Comparison of ENCODE assay signal across 12 mouse cellular contexts in genomic region chr4:130972421-130972829, GRCm38 (mm10). TPM values are rescaled to one million over a fixed set of nuclear protein-coding genes. Genes with fewer than 3 reads are reported as not detected.
DNase-seq lines count a peak whose midpoint lies in the region; ATAC-seq and TF ChIP-seq lines count a peak whose summit lies in the region.
"Had no signal": no experiment of that assay in that cellular context is flagged by ENCODE, and none has a peak within 500 bp of the region (broad histone marks: within the 10 kb centered on the region; RNA-seq: fewer than 3 reads in every experiment).

No protein-coding gene starts in this region.

- no peak for TF ChIP-seq POLR2A in thymus, adult 2 months (IDR thresholded peaks at IDR 0.05; ENCODE audit: control insufficient read depth, extremely low read depth, insufficient read depth, low read length, poor library complexity)

- 59% methylated on average over 5 of the region's 5 CpGs for WGBS in heart, embryonic 11.5 days (ENCODE audit: insufficient replicate concordance)
- 19% methylated on average over 5 of the region's 5 CpGs for WGBS in forebrain, postnatal 0 days
- WGBS in hindbrain, embryonic 16.5 days = 45% methylated on average over 5 of the region's 5 CpGs
- 92% methylated on average over 5 of the region's 5 CpGs for WGBS in thymus, adult 2 months

- ATAC-seq in heart, embryonic 11.5 days (replicated peaks; ENCODE audit: insufficient number of reproducible peaks, low FRiP score, low TSS enrichment) = no peak
- ATAC-seq in cerebellum, adult (ENCODE audit: insufficient number of reproducible peaks, low FRiP score, low TSS enrichment) = peak; percentile 66; the same call in 1 of the 2 replicates
- ATAC-seq in forebrain, postnatal 0 days = peak; percentile 59
- ATAC-seq in hindbrain, embryonic 16.5 days = peak; percentile 83
- ATAC-seq: lung, postnatal 0 days had no signal

- H3K27ac ChIP-seq in heart, embryonic 11.5 days (ENCODE audit: low read depth, low read length) = no peak overlapping the region
- peak overlapping the region; percentile 24 for H3K27ac ChIP-seq in forebrain, postnatal 0 days (ENCODE audit: low read depth, low read length)
- H3K27ac ChIP-seq in hindbrain, embryonic 16.5 days (ENCODE audit: low read depth, low read length) = peak overlapping the region; percentile 41
- no peak overlapping the region for H3K27ac ChIP-seq in thymus, adult 2 months (ENCODE audit: control insufficient read depth, insufficient read depth, low read length)
- H3K27ac ChIP-seq: limb, embryonic 10.5 days had no signal

- H3K4me3 ChIP-seq in heart, embryonic 11.5 days (ENCODE audit: low read depth, low read length) = no peak overlapping the region
- H3K4me3 ChIP-seq in forebrain, postnatal 0 days (ENCODE audit: low read depth, low read length) = no peak overlapping the region
- H3K4me3 ChIP-seq in hindbrain, embryonic 16.5 days (ENCODE audit: low read length) = no peak overlapping the region
- no peak overlapping the region for H3K4me3 ChIP-seq in thymus, adult 2 months (ENCODE audit: control insufficient read depth, insufficient read depth, low read length)
- H3K4me3 ChIP-seq: limb, embryonic 10.5 days had no signal

- no peaks in the 10 kb centered on the region for H3K36me3 ChIP-seq in heart, embryonic 11.5 days (ENCODE audit: control insufficient read depth, insufficient read depth, low read length)
- no peaks in the 10 kb centered on the region for H3K36me3 ChIP-seq in forebrain, postnatal 0 days (ENCODE audit: insufficient read depth)
- H3K36me3 ChIP-seq in hindbrain, embryonic 16.5 days (ENCODE audit: control insufficient read depth, insufficient read depth, low read length) = no peaks in the 10 kb centered on the region
- H3K36me3 ChIP-seq in thymus, adult 2 months (ENCODE audit: control insufficient read depth, insufficient read depth, low read length) = no peaks in the 10 kb centered on the region
- H3K36me3 ChIP-seq: limb, embryonic 10.5 days had no signal

- no peaks in the 10 kb centered on the region for H3K9me3 ChIP-seq in heart, embryonic 11.5 days (replicated peaks; ENCODE audit: control insufficient read depth, low read length)
- H3K9me3 ChIP-seq in forebrain, postnatal 0 days (ENCODE audit: low read length) = no peaks in the 10 kb centered on the region
- no peaks in the 10 kb centered on the region for H3K9me3 ChIP-seq in hindbrain, embryonic 16.5 days (ENCODE audit: control insufficient read depth, low read length)

- no peaks in the 10 kb centered on the region for H3K27me3 ChIP-seq in heart, embryonic 11.5 days (ENCODE audit: control insufficient read depth, insufficient read depth, low read length)
- H3K27me3 ChIP-seq in forebrain, postnatal 0 days (ENCODE audit: insufficient read depth, low read length) = no peaks in the 10 kb centered on the region
- no peaks in the 10 kb centered on the region for H3K27me3 ChIP-seq in hindbrain, embryonic 16.5 days (replicated peaks; ENCODE audit: control insufficient read depth, insufficient read depth, low read length)
- H3K27me3 ChIP-seq in thymus, adult 2 months (ENCODE audit: control insufficient read depth, insufficient read depth, low read length) = no peaks in the 10 kb centered on the region

- H3K4me2 ChIP-seq in heart, embryonic 11.5 days = no peak overlapping the region
- H3K4me2 ChIP-seq in forebrain, postnatal 0 days (ENCODE audit: low read depth) = no peak overlapping the region
- H3K4me2 ChIP-seq in hindbrain, embryonic 16.5 days (ENCODE audit: low read length) = no peak overlapping the region; the same call in 1 of the 2 replicates

- no peaks in the 10 kb centered on the region for H3K4me1 ChIP-seq in heart, embryonic 11.5 days (ENCODE audit: control insufficient read depth, insufficient read depth, low read length)
- H3K4me1 ChIP-seq in forebrain, postnatal 0 days (ENCODE audit: insufficient read depth) = peaks cover 3% of the 10 kb centered on the region; the same call in 1 of the 2 replicates
- peaks cover 3% of the 10 kb centered on the region for H3K4me1 ChIP-seq in hindbrain, embryonic 16.5 days (ENCODE audit: control insufficient read depth, insufficient read depth, low read depth, low read length)
- no peaks in the 10 kb centered on the region for H3K4me1 ChIP-seq in thymus, adult 2 months (replicated peaks; ENCODE audit: control insufficient read depth, insufficient read depth, low read length)
- H3K4me1 ChIP-seq: limb, embryonic 10.5 days had no signal

- no peak for TF ChIP-seq CTCF in forebrain, postnatal 0 days (IDR thresholded peaks at IDR 0.05; ENCODE audit: low read depth)
- no peak for TF ChIP-seq CTCF in thymus, adult 2 months (IDR thresholded peaks at IDR 0.05; ENCODE audit: borderline replicate concordance, control insufficient read depth, extremely low read depth, insufficient read depth, low read length, poor library complexity)

- no peak overlapping the region for H3K9ac ChIP-seq in heart, embryonic 11.5 days (ENCODE audit: low read depth, low read length)
- H3K9ac ChIP-seq in forebrain, postnatal 0 days = no peak overlapping the region
- no peak overlapping the region for H3K9ac ChIP-seq in hindbrain, embryonic 16.5 days (ENCODE audit: low read depth, low read length)

- DNase-seq in heart, adult 18-20 months = peak; percentile 75 to 80
- DNase-seq in forebrain, postnatal 0 days = peak; percentile 50
- no peak for DNase-seq in thymus, postnatal 0 days (ENCODE audit: low spot score)
- no peak for DNase-seq in right cerebral cortex, postnatal 36 days (ENCODE audit: low spot score in 2 of 2)
- no peak for DNase-seq in thymus, adult 2 months

RNA-seq across cellular contexts. Expression of gene Matn1, which starts 28.2 kb away (rescaled TPM):
- not detected for total RNA-seq in heart, adult 18-20 months (2021)
- polyA plus RNA-seq in heart, embryonic 11.5 days (2014; fragmentation: Nextera tagmentation; extraction: Ambion mirVana) = 0.39 TPM in 1 of 2 replicates, not detected in the other
- 0.24 and 0.38 TPM in 2 replicates for total RNA-seq in forebrain, postnatal 0 days (2014; rRNA removed)
- 0.16 and 0.27 TPM in 2 replicates for polyA plus RNA-seq in forebrain, postnatal 0 days (2015; fragmentation: Nextera tagmentation; extraction: Ambion mirVana)
- 0.34 and 3.9 TPM in 2 replicates for polyA plus RNA-seq in hindbrain, embryonic 16.5 days (2015; fragmentation: Nextera tagmentation; extraction: Ambion mirVana)
- 0.44 and 0.48 TPM in 2 replicates for polyA plus RNA-seq in thymus, postnatal 0 days (2015; fragmentation: Nextera tagmentation; extraction: Ambion mirVana)
- polyA plus RNA-seq in thymus, adult 2 months (2012; rRNA removed) = 2.1 and 2.2 TPM in 2 replicates
- total RNA-seq: common myeloid progenitor, adult 5-6 weeks had no signal
- polyA plus RNA-seq: lung, postnatal 0 days; neural tube, embryonic 14.5 days had no signal

RNA-seq across cellular contexts. Expression of gene Laptm5, which starts 59.5 kb away (rescaled TPM):
- total RNA-seq in heart, adult 18-20 months (2021) = 10 to 100 TPM; 16.5 to 30.3 TPM
- 15.0 and 18.2 TPM in 2 replicates for polyA plus RNA-seq in heart, embryonic 11.5 days (2014; fragmentation: Nextera tagmentation; extraction: Ambion mirVana)
- total RNA-seq in forebrain, postnatal 0 days (2014; rRNA removed) = 17.5 and 25.5 TPM in 2 replicates
- polyA plus RNA-seq in forebrain, postnatal 0 days (2015; fragmentation: Nextera tagmentation; extraction: Ambion mirVana) = 30.2 and 34.3 TPM in 2 replicates
- polyA plus RNA-seq in hindbrain, embryonic 16.5 days (2015; fragmentation: Nextera tagmentation; extraction: Ambion mirVana) = 27.2 and 27.4 TPM in 2 replicates
- polyA plus RNA-seq in thymus, postnatal 0 days (2015; fragmentation: Nextera tagmentation; extraction: Ambion mirVana) = 668 and 754 TPM in 2 replicates
- 1,867 and 1,969 TPM in 2 replicates for polyA plus RNA-seq in thymus, adult 2 months (2012; rRNA removed)

Comparison
In these comparisons a context has a peak if more than half of its experiments do, and no peak if none do; other contexts are left out.
1. DNase-seq: peak in heart, adult 18-20 months (2 of 2) and forebrain, postnatal 0 days (single experiment); none in thymus, postnatal 0 days (single experiment), right cerebral cortex, postnatal 36 days (0 of 2) and thymus, adult 2 months (single experiment).
2. H3K27ac ChIP-seq: peak in forebrain, postnatal 0 days (single experiment) and hindbrain, embryonic 16.5 days (single experiment); none in heart, embryonic 11.5 days (single experiment) and thymus, adult 2 months (single experiment).
3. RNA of gene Laptm5, which starts 59.5 kb away (polyA plus RNA-seq): 1,867 to 1,969 TPM in thymus, adult 2 months and 668 to 754 TPM in thymus, postnatal 0 days; 30.2 to 34.3 TPM in forebrain, postnatal 0 days, 27.2 to 27.4 TPM in hindbrain, embryonic 16.5 days and 15.0 to 18.2 TPM in heart, embryonic 11.5 days; every median in the first group is over 10 times any median in the second.